41 mouse cellular contexts compared by ENCODE assay signal in the genomic region with DNA sequence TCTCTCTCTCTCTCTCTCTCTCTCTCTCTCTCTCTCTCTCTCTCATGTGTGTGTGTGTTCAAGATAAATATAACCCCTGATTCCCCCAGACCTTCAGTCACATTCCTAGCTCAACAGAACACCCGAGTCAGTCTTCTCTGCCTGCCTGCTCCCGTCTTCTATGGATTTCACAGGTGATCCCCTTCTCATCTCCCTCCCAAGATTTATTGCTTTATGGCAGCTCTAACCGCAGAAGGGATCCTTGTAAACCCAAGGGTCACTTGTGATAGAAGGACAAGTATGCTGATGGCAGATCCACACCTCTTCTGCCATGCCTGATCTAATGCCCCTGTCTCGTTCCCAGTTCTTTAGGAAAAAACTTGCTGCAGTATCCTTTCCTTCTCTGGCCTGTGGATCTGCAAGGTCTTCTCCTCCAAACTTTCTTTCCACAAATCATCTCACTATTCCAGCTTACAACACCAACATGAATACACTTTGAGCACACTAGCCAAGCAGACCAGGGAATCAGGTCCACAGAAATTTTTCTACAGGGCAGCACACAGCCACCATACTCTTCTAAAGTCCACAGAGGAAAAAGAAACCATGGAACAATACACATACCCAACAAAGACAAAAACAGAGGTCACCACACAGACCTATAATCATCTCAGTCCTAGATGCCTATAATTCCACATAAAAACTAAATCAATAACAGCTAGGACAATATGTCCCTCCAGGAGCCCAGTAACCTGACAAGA. TPM values are rescaled to one million over a fixed set of nuclear protein-coding genes. Genes with fewer than 3 reads are reported as not detected.
"Had no signal": no experiment of that assay in that cellular context is flagged by ENCODE, and none has a peak within 500 bp of the region (broad histone marks: within the 10 kb centered on the region; RNA-seq: fewer than 3 reads in every experiment).

No protein-coding gene starts in this region.

- H3K9ac ChIP-seq: heart, embryonic 12.5 days; hindbrain, embryonic 14.5 days; limb, embryonic 13.5 days; limb, embryonic 15.5 days; liver, embryonic 12.5 days had no signal

- H3K4me3 ChIP-seq: gastrocnemius, adult 2 months; heart, embryonic 10.5 days; heart, embryonic 12.5 days; limb, embryonic 13.5 days; limb, embryonic 15.5 days; liver, embryonic 12.5 days had no signal

- H3K27me3 ChIP-seq: heart, embryonic 12.5 days; limb, embryonic 13.5 days; limb, embryonic 15.5 days; liver, embryonic 12.5 days had no signal

- ATAC-seq: forebrain, embryonic 16.5 days; hindbrain, embryonic 16.5 days; inflammation-experienced regulatory T-cells, adult 6 months; liver, embryonic 12.5 days had no signal

- H3K9me3 ChIP-seq: heart, embryonic 10.5 days; limb, embryonic 15.5 days; liver, embryonic 12.5 days had no signal

- H3K4me2 ChIP-seq: heart, embryonic 12.5 days; hindbrain, embryonic 14.5 days; limb, embryonic 13.5 days; limb, embryonic 15.5 days; liver, embryonic 12.5 days had no signal

- H3K36me3 ChIP-seq: heart, embryonic 10.5 days; heart, embryonic 12.5 days; limb, embryonic 13.5 days; limb, embryonic 15.5 days; liver, embryonic 12.5 days had no signal

- H3K27ac ChIP-seq: gastrocnemius, adult 2 months; heart, embryonic 10.5 days; hindbrain, embryonic 14.5 days; limb, embryonic 13.5 days; limb, embryonic 15.5 days; liver, embryonic 12.5 days had no signal

- DNase-seq: gastrocnemius, adult 2 months; gastrocnemius, postnatal 14 days; gastrocnemius, postnatal 36 days; heart, adult 18-20 months; heart, postnatal 10 days; kidney, adult 18-20 months; kidney, adult 8-10 months; kidney, postnatal 10 days; kidney, postnatal 25 days; kidney, postnatal 4 days; layer of hippocampus, adult 9-11 months; layer of hippocampus, postnatal 36 days; left cerebral cortex, postnatal 4 days had no signal

- H3K4me1 ChIP-seq: heart, embryonic 10.5 days; heart, embryonic 12.5 days; limb, embryonic 13.5 days; limb, embryonic 15.5 days; liver, embryonic 12.5 days had no signal

RNA-seq across cellular contexts. Expression of a gene that starts 36.1 kb away (rescaled TPM):
- total RNA-seq: gastrocnemius, adult 2 months; gastrocnemius, postnatal 14 days; gastrocnemius, postnatal 36 days; heart, adult 18-20 months; heart, adult 8-10 months; heart, postnatal 10 days; heart, postnatal 25 days; hematopoietic stem cell, adult 5-6 weeks; layer of hippocampus, adult 18-20 months; layer of hippocampus, adult 8-10 months; layer of hippocampus, postnatal 14 days; layer of hippocampus, postnatal 36 days; left cerebral cortex, adult 18-20 months; left cerebral cortex, adult 8-10 months; left cerebral cortex, postnatal 10 days; left cerebral cortex, postnatal 25 days; left cerebral cortex, postnatal 4 days; liver, adult 2 months had no signal
- polyA plus RNA-seq: forebrain, embryonic 16.5 days; frontal cortex, adult 2 months; gonadal fat pad, adult 2 months; heart, embryonic 10.5 days; heart, embryonic 12.5 days; heart, embryonic 14.5 days; heart, embryonic 16.5 days; hindbrain, embryonic 11.5 days; hindbrain, embryonic 14.5 days; hindbrain, embryonic 16.5 days; inflammation-experienced regulatory T-cells, adult 6 months; kidney, embryonic 14.5 days; kidney, embryonic 16.5 days; limb, embryonic 11.5 days; limb, embryonic 13.5 days; limb, embryonic 15.5 days; liver, adult 2 months; liver, embryonic 12.5 days had no signal
